Mouse (Mus musculus) heart, postnatal 25 days (tissue): ENCODE measurements around the gene Trim66. TPM values are rescaled to one million over a fixed set of nuclear protein-coding genes. Genes with fewer than 3 reads are reported as not detected.

Source experiments
- DNase-seq: peaks from one replicate; pipeline ENCODE4 v3.0.0; 2022; ENCODE audit warnings: low spot score
- intact Hi-C: fragments of 180-260 bp; cut with DNase I; formaldehyde crosslinking; loops from one replicate; pipeline ENCODE4 v1.15.1; 2025
- microRNA-seq: library from miRNA; unstranded; fragments of <30 nt; microRNA quantifications from one replicate; pipeline ENCODE4 v1.2.0, GENCODE M21; 2022
- total RNA-seq, 2 experiments: library from RNA; stranded (reverse); gene quantifications; 2 replicates each; pipeline ENCODE4 v1.2.3; 2021

Gene Trim66
- total RNA-seq, 2 experiments from 2014 or later = 0.05 to 0.06 TPM

DNA sequence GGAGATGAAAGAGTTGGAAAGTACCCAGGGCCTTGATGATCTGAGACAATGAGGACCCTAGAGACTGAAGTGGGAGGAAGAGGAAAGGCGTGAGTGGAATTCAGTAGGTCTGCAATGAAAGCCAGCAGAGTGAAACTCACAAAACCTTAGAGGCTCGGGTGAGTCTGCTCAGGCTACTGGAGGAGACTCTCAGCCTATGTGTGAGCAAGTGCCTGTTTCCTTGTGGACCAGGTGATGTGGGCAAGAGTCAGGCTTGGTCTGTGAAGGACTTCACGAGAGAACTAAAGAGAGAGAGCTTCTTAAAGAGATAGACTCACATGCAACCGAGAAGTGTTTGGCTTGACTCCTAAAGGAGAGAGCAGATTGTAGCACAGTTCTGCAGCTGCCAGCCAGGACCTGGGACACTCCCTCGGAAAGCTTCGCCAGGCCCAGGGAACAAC is 39.7 kb downstream of the Trim66 start:
- DNase-seq = no peak
- intact Hi-C loops = loop anchor here (2.0 kb wide), 1 partner anchor 51 kb away; the partner anchor contains the start of gene Rpl27a

GRCm38 (mm10) chr7:109467591-109467990 is 40.3 kb downstream of the Trim66 start:
- no peak for DNase-seq
- intact Hi-C loops = no loop called here

- DNase-seq = no peak
- intact Hi-C loops = no loop called here
These were observed 47.2 kb downstream of the Trim66 start for GRCm38 (mm10) chr7:109460698-109461097.

- DNase-seq = no peak
- intact Hi-C loops = no loop called here
These were observed 51.4 kb downstream of the Trim66 start for GRCm38 (mm10) chr7:109456563-109456962.

- DNase-seq = no peak
- intact Hi-C loops = no loop called here
These were observed 52.2 kb downstream of the Trim66 start for GRCm38 (mm10) chr7:109455748-109456147.

DNA sequence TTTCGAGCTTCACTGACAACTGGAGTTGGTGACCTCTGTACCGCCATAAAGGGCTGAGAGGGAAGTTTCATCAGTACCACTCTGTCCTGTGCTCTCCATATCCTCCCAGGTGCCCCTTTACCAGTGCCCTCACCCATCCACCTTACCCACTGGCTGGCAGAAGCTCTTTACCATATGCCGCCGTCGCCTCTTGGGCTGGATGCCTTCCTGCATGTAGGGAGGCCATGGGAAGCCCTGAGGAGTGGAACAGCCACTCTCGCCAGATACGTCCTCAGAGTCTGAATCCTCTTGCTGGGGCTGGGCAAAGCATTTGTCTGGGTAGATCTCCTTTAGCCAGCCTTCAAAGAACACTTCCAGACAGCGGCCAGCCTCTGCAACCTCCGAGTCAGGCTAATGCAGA is 53.1 kb downstream of the Trim66 start:
- DNase-seq = no peak
- intact Hi-C loops = no loop called here

DNA sequence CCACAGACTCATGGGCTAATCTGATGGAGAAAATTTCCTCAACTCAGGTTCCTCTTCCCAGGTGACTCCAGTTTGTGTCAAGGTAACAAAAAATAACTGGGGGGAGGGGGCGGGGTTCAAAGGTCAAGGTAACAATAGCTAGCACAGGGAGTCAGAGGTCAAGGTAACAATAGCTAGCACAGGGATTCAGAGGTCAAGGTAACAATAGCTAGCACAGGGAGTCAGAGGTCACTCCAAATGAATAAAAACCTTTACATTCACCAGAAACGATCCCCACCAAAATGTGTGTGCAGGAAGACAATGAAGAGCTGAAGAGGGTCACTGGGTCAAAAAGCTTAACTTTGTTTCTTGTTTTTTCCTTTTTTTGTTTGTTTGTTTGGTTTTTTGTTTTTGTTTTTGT is 59.9 kb downstream of the Trim66 start:
- intact Hi-C loops = no loop called here
- no peak for DNase-seq

DNA sequence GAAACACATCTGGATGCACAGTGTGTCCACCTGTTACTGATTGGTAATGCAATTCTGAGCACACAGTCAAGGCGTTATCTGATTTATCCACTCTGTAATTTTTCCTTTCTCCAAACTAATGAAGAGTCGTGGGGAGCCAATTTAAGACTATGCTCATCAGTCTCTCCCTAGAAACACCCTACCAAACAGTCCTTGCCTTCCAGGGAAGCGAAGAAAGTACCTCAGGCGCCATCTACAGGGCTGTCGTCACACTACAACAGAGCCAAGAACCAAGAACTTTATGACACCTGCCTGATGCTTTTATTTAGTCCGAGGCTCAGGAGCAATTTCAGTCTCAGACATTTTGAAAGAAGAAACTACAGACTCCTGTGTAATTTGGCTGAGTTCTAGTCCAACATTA is 62.9 kb downstream of the Trim66 start:
- intact Hi-C loops = no loop called here
- no peak for DNase-seq

- intact Hi-C loops = loop anchor here (5.0 kb wide), 1 partner anchor 75 kb away; the partner anchor contains the start of gene Rpl27a
These were observed 65.2 kb downstream of the Trim66 start for GRCm38 (mm10) chr7:109442739-109443138.

DNA sequence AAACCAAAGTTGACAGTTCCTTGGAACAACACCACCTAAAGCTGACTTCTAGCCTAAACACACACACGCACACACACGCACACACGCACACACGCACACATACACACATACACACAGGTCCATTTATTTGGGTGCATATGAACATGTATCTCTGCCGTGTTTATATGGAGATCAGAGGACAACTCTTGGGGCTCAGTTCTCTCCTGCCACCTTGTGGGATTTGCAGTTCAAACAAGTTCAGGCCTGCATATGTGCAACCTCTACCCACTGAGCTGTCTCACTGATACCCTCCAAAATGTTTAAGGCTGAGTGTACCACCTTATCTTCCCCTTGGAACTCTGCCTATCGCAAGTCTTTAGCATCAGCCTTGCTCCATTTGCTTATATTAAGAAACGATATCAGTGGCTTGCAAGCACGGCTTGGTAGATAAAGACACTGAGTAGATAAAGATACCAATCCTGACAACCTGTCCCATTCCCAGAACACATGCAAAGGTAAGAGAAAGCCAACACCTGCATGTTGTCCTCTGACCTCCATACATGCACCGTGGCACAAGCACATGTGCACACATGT is 67.2 kb downstream of the Trim66 start:
- no peak for DNase-seq
- intact Hi-C loops = loop anchor here (5.0 kb wide), 1 partner anchor 77 kb away; the partner anchor contains the start of gene Rpl27a

More at GRCm38 (mm10) chr7:109442739-109443138, 65.2 kb downstream of the Trim66 start:
- no peak for DNase-seq

GRCm38 (mm10) chr7:109438781-109439591 is 68.9 kb downstream of the Trim66 start, which contains the start of gene Stk33:
Gene Stk33, minus strand, starts transcription at chr7:109439081.
- intact Hi-C loops = no loop called here
- peak; percentile 24 for DNase-seq

- no peak for DNase-seq
- intact Hi-C loops = loop anchor here (1.0 to 5.0 kb wide), 4 partner anchors 194 to 326 kb away; no protein-coding TSS in a partner anchor
These were observed 83.3 kb downstream of the Trim66 start for GRCm38 (mm10) chr7:109424422-109425159.

- intact Hi-C loops = loop anchor here (5.0 kb wide), 1 partner anchor 206 kb away; no protein-coding TSS in a partner anchor
- DNase-seq = no peak
These were observed 85.1 kb downstream of the Trim66 start for GRCm38 (mm10) chr7:109422803-109423202.

DNA sequence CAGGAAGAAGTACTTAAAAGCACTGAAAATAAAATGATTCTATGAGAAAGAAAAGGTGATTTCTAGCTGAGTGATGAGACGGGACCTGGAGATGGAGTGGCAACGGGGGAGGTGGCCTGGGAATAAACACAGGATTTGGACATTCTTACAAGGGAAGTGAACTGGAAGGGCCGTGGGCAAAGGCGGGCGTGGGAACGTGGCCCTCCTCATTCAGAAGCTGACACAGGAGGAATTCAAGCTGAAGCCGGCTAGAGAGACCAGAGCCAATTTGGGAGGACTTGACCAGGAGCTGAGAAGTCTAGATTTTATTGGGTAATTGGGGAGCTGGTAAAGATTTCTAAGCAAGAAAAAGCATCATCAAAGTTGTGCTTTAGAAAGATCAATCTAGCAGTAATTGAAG is 102.4 kb downstream of the Trim66 start:
- DNase-seq = no peak
- intact Hi-C loops = no loop called here

GRCm38 (mm10) chr7:109399299-109399698 is 108.6 kb downstream of the Trim66 start:
- no peak for DNase-seq
- intact Hi-C loops = no loop called here

Small RNAs within 50 kb of the gene (microRNA-seq; reads per million reads assigned to microRNA genes)
- gene Gm47284 = not detected

Other genes with a start within 250 kb of the Trim66 start
- gene Stk33, start 69.1 kb downstream of the Trim66 start, total RNA-seq = not detected
- 100 to 1,000 TPM in 1 of 2 experiments, 10 to 100 TPM in 1; 95.9 to 104 TPM for gene Rpl27a, start 11.0 kb upstream of the Trim66 start, total RNA-seq
- gene St5, start 195.5 kb upstream of the Trim66 start, total RNA-seq = 10 to 100 TPM; 28.0 to 30.2 TPM
- gene Akip1, start 195.6 kb upstream of the Trim66 start, total RNA-seq = 10 to 100 TPM; 12.7 to 12.8 TPM
- gene BC051019, start 215.7 kb upstream of the Trim66 start, total RNA-seq = not detected
- not detected for gene Ascl3, start 223.6 kb upstream of the Trim66 start, total RNA-seq
- 10 to 100 TPM; 28.5 to 31.3 TPM for gene Tmem9b, start 244.7 kb upstream of the Trim66 start, total RNA-seq